Mouse (Mus musculus) hindlimb bud, embryonic 11.5 days (tissue): ENCODE measurements around the gene Cbfb.
"Not testable (repeated sequence)": the region's sequence is repeated elsewhere in the genome, so short reads cannot be mapped to it uniquely, and the experiment has no call there.

Experiments
- DNase-seq: peaks from one replicate; pipeline ENCODE4 v3.0.0-alpha.2; 2012; ENCODE audit warnings: low read depth, low spot score; ENCODE audit errors: extremely low spot score

Gene Cbfb

DNA sequence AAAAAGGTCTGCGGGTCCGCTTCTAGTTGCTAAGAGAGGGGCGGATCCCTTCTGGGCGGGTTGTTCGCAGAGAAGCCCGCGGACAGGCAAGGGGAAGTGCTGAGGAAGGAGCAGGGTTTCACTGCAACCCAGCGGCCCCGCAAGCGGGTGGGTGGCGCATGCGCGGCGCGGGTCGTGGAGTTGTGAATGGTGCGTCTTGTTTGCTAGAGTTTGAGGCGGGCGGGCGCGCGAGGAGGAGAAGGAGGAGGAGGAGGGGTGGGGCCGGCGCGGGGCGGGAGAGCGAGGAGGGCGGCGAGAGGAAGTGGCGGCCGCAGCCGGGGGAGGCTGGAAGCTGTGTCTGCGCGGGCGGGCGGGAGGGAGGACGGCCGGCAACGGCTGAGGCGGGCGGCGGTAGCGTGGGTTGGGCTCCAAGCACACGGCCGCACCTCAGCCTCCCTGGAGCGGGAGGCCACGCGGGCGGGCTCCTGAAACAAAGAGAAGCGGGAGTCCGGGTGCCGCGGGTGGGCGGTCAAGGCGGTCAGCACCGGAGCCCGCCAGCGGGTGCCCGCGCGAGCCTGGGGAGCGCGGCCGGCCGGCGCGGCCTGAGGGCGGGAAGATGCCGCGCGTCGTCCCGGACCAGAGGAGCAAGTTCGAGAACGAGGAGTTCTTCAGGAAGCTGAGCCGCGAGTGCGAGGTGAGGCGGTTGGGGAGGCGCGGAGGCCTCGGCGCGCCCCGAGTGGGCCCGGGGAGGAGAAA is at the start of gene Cbfb:
Cbfb (plus strand) TSS at position 294 of the 735 bp plus-strand sequence.
- DNase-seq = peak; percentile 75

DNA sequence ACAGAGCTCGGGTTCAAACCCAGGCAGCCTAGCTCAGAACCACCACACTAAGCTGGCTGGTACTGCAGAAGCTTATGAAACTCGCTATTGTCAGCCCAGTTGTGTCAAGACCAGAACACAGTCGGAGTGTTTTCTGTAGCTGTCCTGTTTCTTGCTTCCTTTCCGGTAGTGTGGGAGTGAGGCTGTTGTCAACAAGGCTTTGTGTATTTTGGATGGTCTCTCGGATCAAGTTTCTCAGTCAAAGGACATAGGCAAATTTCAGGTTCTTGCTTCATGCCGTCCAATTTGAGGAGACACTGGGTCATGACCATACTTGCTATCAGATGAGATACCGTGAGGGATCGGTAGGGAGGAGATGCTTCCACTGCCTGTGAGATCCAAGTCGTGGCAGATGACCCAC is 40.6 kb upstream of the Cbfb start:
- no peak for DNase-seq

DNA sequence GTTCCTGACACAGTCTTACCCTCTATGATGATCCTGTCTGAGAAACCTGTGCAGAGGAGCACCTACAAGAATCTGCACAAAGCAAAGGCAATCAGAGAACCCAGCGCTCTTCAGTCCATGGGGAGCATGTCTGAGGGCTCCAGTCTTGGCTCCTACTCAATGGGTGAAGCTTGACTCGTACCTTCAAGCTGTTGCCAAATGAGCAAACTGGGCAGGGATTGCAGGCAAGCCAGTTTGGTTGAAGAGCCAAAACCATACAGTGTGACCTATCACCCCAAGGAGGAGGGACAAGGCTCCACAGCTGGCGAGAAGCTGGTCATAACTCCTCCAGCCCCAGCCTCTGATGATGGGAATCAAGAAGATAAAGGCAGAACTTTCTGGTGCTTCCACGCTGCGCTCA is 39.0 kb upstream of the Cbfb start, which contains the start of gene Ces4a:
Ces4a (plus strand) TSS at position 292 of the 400 bp plus-strand sequence.
- DNase-seq = no peak

DNA sequence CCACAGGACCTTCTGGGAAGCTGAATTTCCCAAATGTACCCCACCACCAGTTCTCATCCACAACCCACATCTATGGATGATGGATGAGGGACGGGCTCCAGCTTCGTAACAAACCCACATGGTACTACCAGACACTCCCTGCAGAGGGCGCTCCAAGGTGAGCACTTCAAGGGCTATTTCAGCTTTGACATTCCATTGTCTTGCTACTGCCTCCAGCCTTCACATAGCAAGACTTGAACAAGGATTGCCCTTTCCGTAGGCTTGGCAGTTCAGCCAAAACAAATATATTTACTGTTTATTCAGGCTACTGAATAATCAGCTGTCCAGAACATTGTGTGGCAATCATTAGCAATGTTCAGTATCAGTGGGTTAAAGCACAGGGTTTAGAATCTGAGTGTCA is 32.1 kb upstream of the Cbfb start:
- no peak for DNase-seq

DNA sequence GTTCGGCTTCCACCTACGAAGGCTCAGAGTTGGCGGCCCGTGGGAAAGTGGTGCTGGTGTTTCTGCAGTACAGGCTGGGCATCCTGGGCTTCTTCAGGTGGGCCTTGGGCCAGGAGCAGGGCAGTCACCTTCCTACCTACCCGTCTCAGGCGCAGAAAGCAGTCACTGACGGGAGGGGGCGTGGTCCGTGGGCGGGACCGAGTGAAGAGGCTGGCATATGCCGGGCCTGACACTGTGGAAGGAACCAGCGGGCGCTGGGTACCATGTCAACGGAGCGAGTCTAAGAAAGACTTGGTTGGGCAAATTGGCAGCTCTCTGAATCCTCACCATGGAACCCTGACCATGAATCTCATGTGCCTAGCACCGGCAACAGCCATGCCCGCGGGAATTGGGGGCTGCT is 28.1 kb upstream of the Cbfb start:
- no peak for DNase-seq

DNA sequence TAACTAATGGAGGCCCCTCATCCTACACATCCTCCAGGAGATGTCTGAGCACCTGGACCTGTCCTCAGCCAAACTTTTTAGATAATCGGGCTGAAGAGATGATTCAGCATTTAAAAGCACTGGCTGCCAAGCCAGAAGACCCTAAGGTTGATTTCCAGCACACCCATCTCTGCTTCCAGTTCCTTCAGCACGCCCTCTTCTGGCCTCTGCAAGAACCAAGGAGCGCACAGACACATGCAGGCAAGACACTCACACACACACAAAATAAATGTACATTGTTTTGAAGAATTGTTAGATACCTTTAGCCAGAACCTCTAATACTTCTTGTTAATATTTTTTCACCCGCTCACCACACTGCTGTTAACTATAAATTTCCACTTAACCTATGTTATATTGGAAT is 18.8 kb upstream of the Cbfb start:
- no peak for DNase-seq

DNA sequence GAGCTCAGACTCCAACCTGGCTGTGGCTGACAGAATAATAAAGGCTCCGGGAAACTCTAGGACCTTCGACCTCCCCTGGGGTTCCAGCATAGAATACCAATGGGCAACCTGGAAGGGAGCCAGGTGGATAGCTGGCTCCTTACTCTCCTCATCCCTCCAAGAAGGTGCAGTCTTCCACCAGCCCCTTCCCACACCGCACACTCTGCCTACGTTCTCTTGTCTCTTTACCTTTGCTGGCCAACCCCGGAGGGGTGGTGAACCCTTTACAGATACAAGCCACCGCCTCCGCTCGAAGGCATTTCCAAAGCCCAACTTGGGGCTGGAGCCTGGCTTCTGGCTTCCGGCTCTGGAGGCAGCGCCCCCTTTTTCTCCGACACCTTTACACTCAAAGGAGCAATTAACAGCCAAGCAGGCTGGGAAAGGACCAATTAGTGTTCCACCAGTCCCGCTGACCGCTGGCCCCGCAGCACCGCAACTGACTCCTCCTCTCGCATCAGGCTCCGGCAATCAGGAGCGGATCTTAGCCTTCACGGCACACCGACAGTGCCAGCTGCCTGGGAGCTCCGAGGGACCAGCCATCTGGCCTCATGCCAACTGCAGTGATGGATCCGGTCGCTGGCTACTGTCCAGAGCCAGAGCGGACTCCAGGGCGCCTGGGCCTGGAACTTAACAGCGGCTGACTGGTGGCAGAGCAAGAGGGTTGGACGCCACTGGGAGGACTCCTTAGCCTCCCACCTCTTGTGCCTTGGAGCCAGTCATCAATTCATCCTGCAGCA is 17.7 kb upstream of the Cbfb start:
- DNase-seq = no peak

DNA sequence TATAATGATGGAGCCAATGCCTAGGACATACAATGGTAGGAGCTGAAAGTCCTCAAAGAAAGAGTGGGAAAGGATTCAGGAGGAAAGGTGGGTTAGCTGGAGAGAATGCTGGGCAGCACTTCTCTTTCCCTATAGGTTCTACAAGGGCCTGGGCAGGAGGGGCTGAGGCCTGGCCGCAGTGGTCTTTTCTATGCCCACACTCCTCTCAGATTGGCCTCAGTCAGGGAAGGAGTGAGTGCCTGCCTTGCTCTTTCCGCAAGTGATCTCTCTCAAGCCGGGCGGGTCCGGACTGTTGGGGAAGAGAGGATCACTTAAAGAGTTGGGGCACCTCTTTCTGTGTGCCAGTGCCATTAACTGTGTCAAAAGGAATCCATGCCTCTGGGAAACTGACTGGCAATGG is 16.2 kb upstream of the Cbfb start:
- DNase-seq = no peak

DNA sequence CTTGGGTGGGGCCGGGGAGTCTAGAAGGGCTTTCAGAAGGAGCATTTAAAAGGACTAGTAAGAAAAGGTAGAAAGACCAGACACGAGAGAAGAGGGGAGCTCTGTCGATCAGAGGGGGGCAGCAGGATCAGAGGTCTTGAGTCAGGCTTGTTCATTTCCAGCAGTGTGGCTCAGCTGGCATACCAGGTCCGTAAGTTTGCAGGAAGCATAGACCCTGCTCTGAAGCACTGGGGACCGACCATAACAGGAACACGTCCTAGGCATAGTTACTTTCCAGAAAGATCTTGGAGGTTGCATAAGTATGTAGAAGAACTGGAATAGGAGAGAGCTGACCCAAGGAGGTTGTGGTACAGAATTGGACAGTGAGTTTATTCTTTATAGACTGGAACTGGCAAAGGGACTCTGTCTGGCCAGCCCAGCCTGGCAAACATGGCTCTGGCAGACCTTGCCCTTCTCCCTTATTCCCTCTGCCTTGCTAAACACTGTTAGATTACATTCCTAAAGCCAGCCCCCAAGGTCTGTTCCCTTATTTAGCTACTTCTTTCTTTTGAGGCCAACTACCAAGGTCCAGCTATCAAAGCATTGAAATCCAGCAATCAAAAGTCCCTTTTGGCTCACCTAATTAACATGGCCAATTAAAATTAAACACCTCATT is 15.3 kb upstream of the Cbfb start:
- no peak for DNase-seq

DNA sequence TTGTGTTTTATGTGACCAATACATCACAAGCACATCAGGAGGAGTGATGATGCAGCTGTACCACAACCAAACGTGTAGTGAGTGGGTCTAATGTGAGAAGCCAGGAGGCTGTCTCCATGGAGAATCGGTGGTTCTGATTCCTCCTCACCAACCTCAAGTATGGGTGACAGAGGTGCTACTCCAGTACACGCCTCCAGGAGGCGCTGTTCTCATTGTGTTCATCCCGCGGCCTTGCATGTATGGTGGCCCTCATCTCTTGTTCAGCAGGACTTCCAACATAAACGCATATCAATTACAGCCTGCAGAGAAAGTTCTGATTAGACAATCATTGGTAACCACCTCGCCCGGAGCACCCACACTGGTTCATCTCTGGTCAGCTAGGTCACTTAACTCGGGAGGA is 12.9 kb upstream of the Cbfb start:
- no peak for DNase-seq

DNA sequence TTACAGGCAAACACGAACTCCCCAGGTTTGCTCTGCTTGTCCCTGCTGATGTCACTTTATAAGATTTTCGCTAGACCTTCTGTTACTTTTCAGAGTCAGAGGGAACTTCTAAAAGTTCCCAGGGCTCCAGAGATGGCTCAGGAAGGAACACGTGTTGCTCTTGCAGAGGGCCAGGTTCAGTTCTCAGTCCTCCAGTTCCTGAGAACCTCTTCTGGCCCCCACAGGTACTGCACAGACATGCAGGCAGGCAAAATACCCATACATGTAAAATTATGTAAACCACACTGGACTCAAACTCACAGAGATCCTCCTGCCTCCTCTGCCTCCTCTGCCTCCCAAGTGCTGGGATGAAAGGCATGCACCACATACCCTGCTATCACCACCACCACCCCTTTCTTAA is 12.4 kb upstream of the Cbfb start:
- no peak for DNase-seq

DNA sequence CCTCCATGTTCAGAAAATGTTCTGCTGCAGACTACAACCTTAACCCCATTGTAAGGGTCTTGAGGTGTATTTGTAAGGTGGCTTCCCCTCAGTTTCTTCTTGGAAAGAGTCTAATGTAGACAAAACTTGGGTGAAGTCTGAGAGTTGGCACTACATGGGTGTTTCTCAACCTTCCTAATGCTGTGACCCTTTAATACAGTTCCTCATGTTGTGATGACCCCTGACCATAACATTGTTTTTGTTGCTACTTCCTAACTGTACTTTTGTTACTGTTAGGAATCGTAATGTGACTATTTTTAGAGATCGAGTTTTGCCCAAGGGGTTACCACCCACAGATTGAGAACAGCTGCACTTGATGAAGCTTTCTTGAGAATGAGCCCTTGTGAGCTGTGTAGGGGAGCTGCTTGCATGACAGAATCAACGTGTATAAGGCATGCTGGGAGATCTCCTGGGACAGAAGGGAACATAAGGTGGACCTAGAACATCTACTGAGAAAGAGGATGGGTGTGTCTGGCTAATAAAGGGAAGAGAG is 9.3 kb upstream of the Cbfb start:
- DNase-seq = no peak

DNA sequence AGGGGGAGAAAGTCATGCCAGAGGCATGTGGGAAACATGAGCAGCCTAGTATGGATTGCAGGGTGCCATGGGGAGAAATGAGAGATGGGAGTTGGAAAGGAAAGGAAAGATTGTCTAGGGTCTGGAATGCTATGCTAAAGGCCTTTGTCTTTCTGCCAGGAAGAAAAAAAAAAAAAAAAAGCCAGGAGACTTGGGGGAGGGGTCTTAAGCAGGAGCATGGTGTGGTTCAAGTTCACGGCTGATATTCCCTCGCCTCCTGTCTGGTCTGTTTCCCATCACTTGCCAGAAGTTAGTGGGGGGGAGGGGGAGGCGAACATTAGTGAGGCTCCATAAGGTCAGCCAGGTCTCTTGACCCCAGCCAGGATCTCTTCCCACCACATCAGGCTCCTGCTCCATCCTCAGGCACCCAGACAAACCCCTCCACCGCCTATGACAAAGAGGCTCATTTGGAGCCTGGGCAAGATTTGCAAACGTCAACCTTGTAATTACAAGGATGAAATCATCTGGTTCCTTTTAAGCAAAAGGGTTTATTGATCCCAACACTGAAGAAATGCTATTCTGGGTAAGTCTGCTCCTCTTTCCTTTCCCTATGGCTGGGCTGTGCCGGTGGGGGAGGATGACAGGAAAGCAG is 6.1 kb upstream of the Cbfb start:
- no peak for DNase-seq

DNA sequence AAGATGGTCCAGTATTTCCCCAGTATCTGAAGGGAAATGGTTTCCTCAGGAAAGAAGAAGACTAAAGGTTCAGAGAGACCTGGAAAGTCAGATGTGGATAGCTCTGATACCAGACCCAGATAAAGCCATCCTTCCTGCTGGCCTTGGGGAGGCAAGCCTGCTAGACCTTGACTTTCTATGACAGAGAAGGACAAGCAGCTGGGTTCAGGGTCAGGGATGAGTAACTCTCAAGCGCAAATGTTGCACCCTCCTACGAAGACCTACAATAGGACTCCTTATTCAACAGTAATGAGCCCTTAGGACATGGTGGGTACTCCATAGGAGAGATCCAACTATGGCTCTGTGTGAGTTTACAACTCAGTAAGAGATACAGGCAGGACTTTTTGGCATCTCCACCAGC is 5.3 kb upstream of the Cbfb start:
- DNase-seq = no peak

DNA sequence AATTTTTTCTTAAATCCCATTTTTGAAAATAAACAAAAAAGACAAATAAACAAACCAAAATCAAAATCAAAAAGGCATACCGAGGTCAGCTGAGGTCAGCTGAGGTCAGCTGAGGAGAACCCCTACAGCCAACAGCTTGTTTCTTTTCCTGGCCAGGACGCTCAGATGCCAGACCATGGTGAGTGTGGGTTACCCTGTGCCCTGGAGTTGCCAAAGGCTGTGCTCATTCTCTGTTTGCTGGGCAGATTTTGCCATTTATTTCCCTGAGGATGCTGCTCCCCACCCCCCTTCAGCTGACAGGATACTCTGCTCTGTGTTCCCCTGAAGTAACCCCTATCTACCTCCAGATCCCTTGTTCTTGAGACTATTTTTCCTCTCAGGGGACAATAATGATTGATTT is 3.4 kb upstream of the Cbfb start:
- DNase-seq = no peak

DNA sequence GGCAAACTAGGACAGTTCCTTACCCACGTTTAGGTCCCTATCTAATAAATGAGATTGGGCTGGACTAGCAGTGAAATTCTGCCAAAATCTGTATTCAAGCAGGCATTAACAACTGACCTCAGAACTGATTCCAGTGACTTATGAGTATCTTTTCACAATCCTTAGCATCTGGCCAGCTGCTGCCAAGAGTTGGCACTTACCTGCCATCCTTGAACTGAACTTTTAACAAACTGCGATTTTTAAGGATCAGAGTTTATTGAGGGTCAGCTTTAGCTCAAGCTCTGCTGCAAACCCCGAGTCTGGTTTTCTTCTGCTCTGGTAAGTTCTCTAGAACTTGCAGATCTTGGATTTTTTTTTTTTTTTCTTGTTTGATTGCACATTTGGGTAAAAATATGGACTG is 892 bp upstream of the Cbfb start:
- DNase-seq = no peak

DNA sequence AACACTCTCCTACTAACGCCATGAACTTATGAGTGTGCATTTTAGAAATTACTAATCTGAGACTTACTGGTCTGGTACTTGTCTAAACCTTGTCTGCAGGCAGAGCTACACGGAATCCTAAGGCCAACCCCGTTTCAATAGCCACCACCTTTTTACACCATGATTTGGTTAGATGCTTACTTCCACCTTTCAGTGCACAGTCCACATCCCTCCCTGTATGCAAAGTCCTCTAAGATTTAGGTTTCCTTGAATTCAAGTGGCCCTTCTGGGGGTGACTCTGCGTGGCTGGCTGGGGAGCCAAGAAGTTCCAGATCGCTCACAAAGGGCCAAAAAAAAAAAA is 463 bp upstream of the Cbfb start:
- no peak for DNase-seq

DNA sequence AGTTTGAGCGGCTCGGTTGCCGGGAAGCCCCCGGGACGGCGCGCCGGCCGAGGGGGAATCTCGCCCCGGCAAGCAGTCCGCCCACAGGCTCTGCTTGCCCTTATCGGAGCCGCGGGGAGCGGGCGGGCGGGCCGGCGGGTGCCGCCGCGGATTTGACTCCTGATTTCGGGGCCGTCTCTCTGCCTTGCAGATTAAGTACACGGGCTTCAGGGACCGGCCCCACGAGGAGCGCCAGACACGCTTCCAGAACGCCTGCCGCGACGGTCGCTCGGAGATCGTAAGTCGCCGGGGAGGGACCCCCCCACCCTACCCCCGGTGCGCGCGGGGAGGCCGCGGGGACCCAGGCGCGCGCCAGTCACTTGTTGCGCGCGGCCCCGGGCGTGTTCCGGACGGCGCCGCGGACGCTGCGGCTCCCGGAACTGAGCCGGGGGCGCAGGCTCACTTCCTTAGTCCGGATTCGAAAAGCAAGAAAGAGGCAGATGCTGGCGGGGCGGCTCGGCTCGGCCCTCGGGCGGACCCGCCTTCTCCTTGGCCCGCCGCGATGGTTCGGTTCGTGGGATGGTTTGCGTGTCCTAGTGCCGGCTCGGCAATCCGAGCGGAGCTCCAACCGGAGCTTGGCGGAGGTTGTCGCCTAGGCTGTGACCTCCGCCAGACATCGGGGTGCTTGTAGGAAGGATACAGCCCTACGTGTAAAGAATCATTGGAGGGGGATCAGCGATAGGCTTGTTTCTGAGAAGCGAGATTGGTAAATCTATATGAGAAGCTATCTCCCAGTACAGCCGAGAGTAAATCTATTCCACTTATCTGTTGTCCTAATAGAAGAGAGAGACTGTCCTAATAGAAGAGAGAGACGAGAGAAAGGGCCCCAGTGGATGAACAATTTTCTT is 885 bp downstream of the Cbfb start:
- no peak for DNase-seq

DNA sequence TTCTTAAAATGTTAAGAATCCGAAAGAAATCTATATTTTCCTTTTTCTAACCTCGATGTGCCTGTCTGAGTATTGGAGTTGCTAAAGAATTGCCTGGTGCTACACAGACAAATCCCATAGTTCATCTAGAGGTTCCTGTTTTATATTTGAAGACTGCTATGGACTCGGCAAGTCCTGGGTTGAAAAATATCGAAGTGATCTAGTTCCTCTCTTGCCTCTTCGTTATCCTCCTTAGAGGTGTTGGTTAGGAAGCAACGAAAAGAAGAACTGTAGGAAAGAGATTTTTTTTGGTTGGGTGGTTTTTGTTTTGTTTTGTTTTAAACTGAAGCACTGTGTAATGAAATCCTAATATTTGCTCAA is 1.5 kb downstream of the Cbfb start:
- DNase-seq = no peak

DNA sequence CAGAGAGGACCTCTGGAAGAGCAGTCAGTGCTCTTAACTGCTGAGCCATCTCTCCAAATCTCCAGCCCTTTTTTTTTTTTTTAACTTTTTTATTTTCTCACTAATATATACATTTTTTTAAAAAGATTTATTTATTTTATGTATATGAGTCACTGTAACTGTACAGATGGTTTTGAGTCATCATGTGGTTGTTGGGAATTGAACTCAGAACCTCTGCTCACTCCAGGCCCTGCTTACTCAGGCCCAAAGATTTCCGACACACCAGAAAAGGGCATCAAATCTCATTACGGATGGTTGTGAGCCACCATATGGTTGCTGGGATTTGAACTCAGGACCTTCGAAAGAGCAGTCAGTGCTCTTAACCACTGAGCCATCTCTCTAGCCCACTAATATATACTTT is 4.8 kb downstream of the Cbfb start:
- DNase-seq = not testable (repeated sequence)
